Mouse (Mus musculus): ENCODE measurements at regions not wholly inside any gene's neighbourhood (a gene's known extent, or its start where the extent isn't known, plus 50 kb on each side); places are given as distances from the start of the nearest gene placed in this dataset.

- DNase-seq = no peak
Observed at GRCm38 (mm10) chr12:78119246-78119645, 74.8 kb upstream of the Gm6657 start.

DNA sequence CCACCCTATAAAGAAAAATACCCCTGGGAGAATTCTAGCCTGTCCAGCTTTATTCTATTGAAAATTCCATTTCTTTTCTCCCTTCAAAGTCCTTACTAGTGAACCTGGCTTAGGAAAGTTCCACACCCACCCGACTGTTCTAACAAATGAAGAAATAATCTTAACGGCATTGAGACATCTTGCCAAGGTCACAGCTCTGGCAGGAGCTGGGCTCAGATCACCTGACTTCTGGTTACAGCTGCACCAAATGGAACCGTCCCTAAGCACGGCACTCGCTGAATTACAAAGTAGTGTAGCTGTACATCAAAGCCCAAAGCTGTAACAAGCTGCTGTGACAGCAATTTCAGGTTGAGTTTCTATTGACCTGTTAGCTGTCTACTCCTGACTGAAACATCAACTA lies 74.2 kb upstream of the Gm6657 start:
- DNase-seq = no peak

- no peak for DNase-seq
Observed at GRCm38 (mm10) chr12:78129130-78129845, 64.8 kb upstream of the Gm6657 start.

DNA sequence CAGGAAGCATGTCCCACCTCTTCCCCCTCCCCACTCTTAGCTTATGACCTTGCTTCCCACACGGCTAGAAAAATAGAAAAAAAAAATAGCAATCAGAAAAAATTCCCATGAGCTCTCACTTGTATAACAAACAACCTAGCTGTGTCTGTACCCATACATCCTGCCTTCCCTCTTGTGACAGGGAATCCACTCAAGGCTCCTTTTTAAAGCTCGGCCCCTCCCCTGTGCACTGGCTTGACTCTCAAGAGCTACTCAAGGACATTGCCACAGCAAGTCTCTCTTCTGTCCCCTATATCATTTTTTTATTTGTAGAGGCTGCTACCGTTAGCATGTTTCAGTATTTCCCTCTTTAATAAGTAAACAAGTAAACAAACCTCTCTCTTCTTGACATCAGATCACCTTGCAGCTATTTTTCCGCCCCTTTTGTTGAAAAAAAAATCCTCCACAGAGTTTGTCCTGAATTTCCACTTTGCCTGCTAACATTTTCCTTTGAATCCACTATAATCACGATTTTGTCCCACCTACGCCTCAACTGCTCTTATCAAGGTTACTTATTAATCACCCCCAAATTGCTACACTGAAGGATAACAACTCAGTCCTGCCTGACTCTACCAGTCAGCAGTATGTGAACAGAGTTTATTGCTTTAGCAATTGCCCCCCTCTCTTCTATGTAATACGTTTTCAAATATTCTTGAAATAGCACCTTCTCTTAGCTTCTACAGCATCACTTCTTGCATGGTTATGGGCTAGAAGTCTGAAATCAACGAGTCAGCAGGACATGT lies 61.8 kb upstream of the Gm6657 start:
- no peak for DNase-seq

DNA sequence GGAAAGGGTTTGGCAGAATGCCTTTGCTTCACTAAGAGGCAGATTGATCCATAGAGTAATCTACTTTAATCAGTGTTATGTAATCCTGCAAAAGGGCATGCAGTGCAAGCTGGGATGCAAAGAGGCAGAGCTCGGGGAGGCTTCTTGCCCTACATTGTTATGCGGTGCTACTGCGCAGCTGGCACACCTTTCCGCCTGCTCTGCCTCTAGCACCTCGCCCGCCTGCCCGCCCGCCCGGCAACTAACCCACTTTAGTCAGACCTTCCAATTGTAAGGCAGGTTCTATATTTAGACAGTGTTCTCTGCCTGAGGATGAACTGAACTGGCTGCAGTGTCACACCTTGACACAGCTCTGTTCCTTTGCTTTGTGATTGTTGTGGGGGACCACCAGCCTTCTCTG lies 60.7 kb upstream of the Gm6657 start:
- DNase-seq = peak; percentile 42

- no peak for DNase-seq
Observed at GRCm38 (mm10) chr12:78133984-78134383, 60.1 kb upstream of the Gm6657 start.

GRCm38 (mm10) chr12:78137196-78137595 lies 56.8 kb upstream of the Gm6657 start:
- DNase-seq = no peak

DNA sequence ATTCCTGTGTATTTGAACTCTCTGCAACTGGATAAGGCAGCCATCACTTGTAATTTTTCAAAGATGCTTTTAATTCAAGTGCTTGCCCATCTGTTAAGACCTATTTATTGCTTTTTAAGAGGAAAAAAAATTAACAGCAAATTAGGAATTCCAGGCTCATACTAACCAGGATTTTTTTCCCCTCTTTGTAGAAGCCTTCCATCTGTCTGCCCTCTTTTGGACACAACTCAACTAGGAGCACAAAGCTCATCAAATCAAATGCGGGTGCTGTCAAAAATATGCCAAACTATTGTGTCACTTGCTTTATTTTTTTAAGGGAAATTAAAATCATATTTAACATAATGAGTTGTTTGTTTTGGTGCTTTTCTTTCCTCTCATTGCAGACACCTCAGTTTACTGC lies 55.6 kb upstream of the Gm6657 start:
- DNase-seq = no peak

All from right cerebral cortex, adult 18-20 months (tissue).